Mouse (Mus musculus) liver, adult 2 months (tissue): ENCODE results near the gene Tmem9b.

Experiments used
- CTCF ChIP-seq: fragments of 200-500 bp; IDR thresholded peaks from 2 replicates; pipeline ENCODE4 v1.5.1; 2011; ENCODE audit warnings: low read depth, low read length, control low read depth
- POLR2A ChIP-seq: fragments of 200-500 bp; IDR thresholded peaks from 2 replicates; pipeline ENCODE4 v1.6.1; 2011; ENCODE audit warnings: low read length, control low read depth; ENCODE audit not compliant: insufficient read depth; ENCODE audit errors: extremely low read depth

GRCm38 (mm10) chr7:109704461-109704860 lies 48.2 kb downstream of the Tmem9b start:
- no peak for TF ChIP-seq POLR2A
- TF ChIP-seq CTCF: no peak
